Mouse (Mus musculus): ENCODE measurements around the gene Gm10643. TPM values are rescaled to one million over a fixed set of nuclear protein-coding genes. Genes with fewer than 3 reads are reported as not detected.
A peak's percentile ranks its signal among the peaks of the same experiment; 100 is the strongest.

Gene Gm10643
- polyA plus RNA-seq, 1 experiment from 2014 or later = 1.3 TPM

DNA sequence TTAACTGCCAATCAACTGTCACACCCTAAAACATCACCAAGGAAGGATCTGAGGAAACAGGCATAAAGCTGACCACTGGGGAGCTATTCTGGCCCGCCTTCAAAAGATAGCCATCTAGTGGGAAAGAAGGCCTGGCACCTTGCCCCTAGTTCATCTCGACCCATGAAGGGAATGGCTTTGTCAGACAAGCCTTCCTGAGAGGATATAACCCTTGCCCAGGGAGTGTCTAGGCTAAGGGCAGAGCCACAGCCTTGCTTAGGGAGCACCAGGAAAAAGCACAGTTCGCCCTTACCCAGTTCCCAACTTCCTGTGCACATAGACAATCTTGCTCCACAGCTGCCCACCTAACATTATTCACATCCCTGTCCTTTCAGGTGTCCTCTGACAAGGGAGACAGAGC lies 38.7 kb upstream of the Gm10643 start:
- no peak overlapping the region for H3K9ac ChIP-seq (replicated peaks; ENCODE audit: low read depth)
- H3K9me3 ChIP-seq (ENCODE audit: low read length) = no peaks in the 10 kb centered on the region
- TF ChIP-seq CTCF (IDR thresholded peaks at IDR 0.05) = no peak
- 0 out of 2 replicates have a peak, but pooled peaks cover 4% of the 10 kb centered on the region for H3K36me3 ChIP-seq (ENCODE audit: insufficient read depth, low read length)
- no peak for ATAC-seq
- H3K27me3 ChIP-seq (replicated peaks; ENCODE audit: insufficient read depth, low read length) = no peaks in the 10 kb centered on the region
- H3K27ac ChIP-seq (ENCODE audit: low read length) = peak overlapping the region; percentile 64; the same call in 1 of the 2 replicates
- H3K4me2 ChIP-seq (replicated peaks; ENCODE audit: low read depth, low read length) = peak overlapping the region; percentile 71
- H3K4me1 ChIP-seq (ENCODE audit: insufficient read depth, low read depth, low read length) = peaks cover 5% of the 10 kb centered on the region; the same call in 1 of the 2 replicates
- peak; percentile 37 for DNase-seq (ENCODE audit: low spot score)
- WGBS = 39% methylated on average over 3 of the region's 3 CpGs
- peak overlapping the region; percentile 74 for H3K4me3 ChIP-seq (ENCODE audit: low read depth, low read length)

DNA sequence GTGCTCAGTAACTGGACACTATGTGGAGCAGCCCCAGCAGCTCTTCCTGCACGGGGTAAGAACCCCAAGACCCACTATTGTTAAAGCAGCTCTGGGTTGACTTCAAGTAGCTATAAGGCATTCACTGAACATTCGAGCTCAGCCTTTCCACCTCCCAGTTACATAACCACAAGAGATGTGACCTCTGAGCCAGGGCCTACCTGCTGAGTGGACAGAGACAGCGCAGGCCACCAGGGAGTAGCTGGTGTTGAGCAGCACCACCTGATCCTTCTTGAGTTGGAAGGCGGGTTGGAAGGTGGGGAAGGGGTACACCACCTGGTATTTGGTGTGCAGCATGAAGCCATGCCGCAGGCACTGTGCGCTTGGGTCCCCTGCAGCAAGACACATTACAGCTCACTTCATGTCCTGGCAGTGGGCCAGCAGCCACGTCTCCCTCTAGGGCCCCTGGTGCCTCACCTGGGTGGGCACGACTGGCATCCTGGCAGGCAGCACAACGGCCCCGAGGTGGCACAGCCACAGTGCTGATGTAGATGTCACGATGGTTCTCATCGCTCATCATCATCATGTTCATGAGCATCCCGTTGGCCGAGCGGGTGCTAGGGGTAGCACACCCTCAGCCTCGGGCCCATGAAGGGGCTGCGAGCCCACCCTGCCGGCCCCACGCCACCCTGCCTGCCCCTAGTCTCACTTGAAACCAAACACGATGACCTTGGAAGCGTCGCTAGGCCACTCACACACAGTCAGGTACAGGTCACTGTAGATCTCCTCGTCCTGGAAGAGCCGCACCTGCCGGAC lies 36.7 kb upstream of the Gm10643 start:
- no peak for TF ChIP-seq EP300 (IDR thresholded peaks at IDR 0.05)
- no peak for TF ChIP-seq CTCF (IDR thresholded peaks at IDR 0.05)
- Histone ChIP-seq H3K27ac (ENCODE audit: low read length) (no peak overlapping the region), H3K4me2 (replicated peaks; ENCODE audit: low read depth, low read length) (no peak overlapping the region), H3K27me3 (replicated peaks; ENCODE audit: insufficient read depth, low read length) (no peaks in the 10 kb centered on the region), H3K9me3 (ENCODE audit: low read length) (no peaks in the 10 kb centered on the region), H3K36me3 (ENCODE audit: insufficient read depth, low read length) (peaks cover 17% of the 10 kb centered on the region; the same call in 1 of the 2 replicates), H3K4me3 (ENCODE audit: low read depth, low read length) (no peak overlapping the region), H3K4me1 (ENCODE audit: insufficient read depth, low read depth, low read length) (peaks cover 5% of the 10 kb centered on the region; the same call in 1 of the 2 replicates), H3K9ac (replicated peaks; ENCODE audit: low read depth) (no peak overlapping the region)
- no peak for ATAC-seq
- no peak for DNase-seq (ENCODE audit: low spot score)
- 85% methylated on average over 25 of the region's 25 CpGs for WGBS

DNA sequence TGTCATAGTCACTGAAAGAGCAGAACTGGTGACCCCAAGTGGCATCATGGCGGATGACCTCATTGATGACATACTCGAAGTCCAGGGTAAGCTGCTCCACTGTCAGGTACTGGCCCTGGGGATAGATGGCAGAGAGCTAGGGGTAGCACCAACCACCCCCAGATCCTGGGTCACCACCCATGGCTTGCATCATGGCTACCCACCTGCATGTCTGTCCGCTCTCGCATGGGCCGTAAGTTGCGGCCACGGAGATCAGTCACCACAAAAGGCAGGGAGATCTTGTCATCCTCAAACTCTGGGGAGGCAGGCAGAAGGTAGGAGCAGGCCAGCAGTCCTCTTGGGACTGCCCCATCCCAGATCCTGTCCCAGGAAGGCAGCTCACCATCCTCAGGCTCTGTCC lies 33.4 kb upstream of the Gm10643 start:
- WGBS = 96% methylated on average over 7 of the region's 7 CpGs
- Histone ChIP-seq H3K9ac (replicated peaks; ENCODE audit: low read depth) (no peak overlapping the region), H3K4me3 (ENCODE audit: low read depth, low read length) (no peak overlapping the region), H3K4me1 (ENCODE audit: insufficient read depth, low read depth, low read length) (no peaks in the 10 kb centered on the region), H3K27ac (ENCODE audit: low read length) (no peak overlapping the region), H3K27me3 (replicated peaks; ENCODE audit: insufficient read depth, low read length) (no peaks in the 10 kb centered on the region), H3K36me3 (ENCODE audit: insufficient read depth, low read length) (peaks cover 29% of the 10 kb centered on the region; the same call in 1 of the 2 replicates), H3K9me3 (ENCODE audit: low read length) (no peaks in the 10 kb centered on the region), H3K4me2 (replicated peaks; ENCODE audit: low read depth, low read length) (no peak overlapping the region)
- TF ChIP-seq EP300 (IDR thresholded peaks at IDR 0.05) = no peak
- no peak for TF ChIP-seq CTCF (IDR thresholded peaks at IDR 0.05)
- no peak for DNase-seq (ENCODE audit: low spot score)
- no peak for ATAC-seq

DNA sequence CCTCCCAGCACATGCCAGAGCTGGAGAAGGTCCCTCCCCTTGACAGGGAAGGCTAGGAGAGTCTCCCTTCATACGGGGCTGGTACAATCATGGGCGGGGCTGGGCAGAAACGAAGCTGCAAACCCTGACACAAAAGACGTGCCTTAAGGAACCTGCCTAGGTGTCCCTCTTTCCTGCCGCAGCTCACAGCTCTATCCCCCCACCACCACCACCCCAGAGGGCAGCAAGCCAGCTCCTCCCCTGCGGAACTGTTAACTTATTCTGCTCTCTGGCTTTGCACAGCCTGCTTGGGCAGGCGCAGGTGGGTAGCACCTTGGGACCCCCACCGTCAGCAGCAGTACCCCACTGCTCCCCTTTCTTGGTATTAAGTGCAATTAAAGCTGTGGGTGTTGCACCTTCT lies 31.1 kb upstream of the Gm10643 start:
- Histone ChIP-seq H3K9ac (replicated peaks; ENCODE audit: low read depth) (no peak overlapping the region), H3K36me3 (ENCODE audit: insufficient read depth, low read length) (peaks cover 32% of the 10 kb centered on the region; the same call in 1 of the 2 replicates), H3K4me1 (ENCODE audit: insufficient read depth, low read depth, low read length) (no peaks in the 10 kb centered on the region), H3K27me3 (replicated peaks; ENCODE audit: insufficient read depth, low read length) (no peaks in the 10 kb centered on the region), H3K4me3 (ENCODE audit: low read depth, low read length) (no peak overlapping the region), H3K9me3 (ENCODE audit: low read length) (no peaks in the 10 kb centered on the region), H3K27ac (ENCODE audit: low read length) (no peak overlapping the region), H3K4me2 (replicated peaks; ENCODE audit: low read depth, low read length) (no peak overlapping the region)
- 62% methylated on average over 8 of the region's 8 CpGs for WGBS
- ATAC-seq = no peak
- no peak for DNase-seq (ENCODE audit: low spot score)
- no peak for TF ChIP-seq CTCF (IDR thresholded peaks at IDR 0.05)
- no peak for TF ChIP-seq EP300 (IDR thresholded peaks at IDR 0.05)

DNA sequence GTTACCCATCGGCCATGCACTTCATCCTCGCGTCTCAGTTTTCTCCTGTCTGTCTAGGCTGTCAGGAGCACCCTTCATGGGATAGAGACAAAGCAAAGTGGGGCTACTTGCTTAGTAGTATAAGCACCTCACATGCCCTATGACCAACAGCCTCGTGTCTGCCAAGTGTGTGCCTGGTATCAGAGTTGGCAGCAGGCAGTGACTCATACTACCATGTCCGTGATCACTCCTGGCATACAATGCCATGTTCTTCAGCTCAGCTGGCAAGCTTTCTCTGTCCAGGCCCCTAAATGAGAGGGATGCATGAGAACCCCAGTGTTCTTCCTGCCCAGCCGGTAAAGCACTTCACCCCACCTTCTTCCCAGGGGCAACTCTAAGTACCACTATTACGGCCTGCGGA lies 25.6 kb upstream of the Gm10643 start:
- Histone ChIP-seq H3K9ac (replicated peaks; ENCODE audit: low read depth) (no peak overlapping the region), H3K4me2 (replicated peaks; ENCODE audit: low read depth, low read length) (no peak overlapping the region), H3K9me3 (ENCODE audit: low read length) (no peaks in the 10 kb centered on the region), H3K4me1 (ENCODE audit: insufficient read depth, low read depth, low read length) (no peaks in the 10 kb centered on the region), H3K36me3 (ENCODE audit: insufficient read depth, low read length) (peaks cover 20% of the 10 kb centered on the region; the same call in 1 of the 2 replicates), H3K27ac (ENCODE audit: low read length) (no peak overlapping the region), H3K27me3 (replicated peaks; ENCODE audit: insufficient read depth, low read length) (no peaks in the 10 kb centered on the region), H3K4me3 (ENCODE audit: low read depth, low read length) (no peak overlapping the region)
- TF ChIP-seq CTCF (IDR thresholded peaks at IDR 0.05) (no peak), EP300 (IDR thresholded peaks at IDR 0.05) (no peak)
- DNase-seq (ENCODE audit: low spot score) = no peak
- WGBS = 84% methylated on average over 8 of the region's 8 CpGs
- ATAC-seq = no peak

DNA sequence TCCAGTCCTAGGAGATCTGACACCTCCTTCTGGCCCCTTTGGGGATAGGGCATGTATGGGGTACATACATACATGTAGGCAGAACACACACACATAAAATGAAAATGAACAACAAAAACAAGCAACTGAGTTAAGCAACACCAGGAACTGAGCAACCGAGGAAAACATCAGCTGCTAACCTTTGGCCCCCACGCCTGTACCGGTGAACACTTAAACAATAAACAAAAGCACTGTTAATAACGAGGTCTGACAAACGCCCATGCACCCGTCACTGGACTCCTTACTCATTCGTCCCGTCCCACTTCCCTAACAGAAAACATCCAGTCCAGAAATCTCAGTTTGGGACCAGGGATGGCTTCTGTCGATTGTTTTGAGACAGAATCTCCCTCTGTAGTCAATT lies 24.3 kb upstream of the Gm10643 start:
- H3K27me3 ChIP-seq (replicated peaks; ENCODE audit: insufficient read depth, low read length) = no peaks in the 10 kb centered on the region
- no peak for ATAC-seq
- no peak overlapping the region for H3K27ac ChIP-seq (ENCODE audit: low read length)
- H3K4me3 ChIP-seq (ENCODE audit: low read depth, low read length) = no peak overlapping the region
- no peak overlapping the region for H3K9ac ChIP-seq (replicated peaks; ENCODE audit: low read depth)
- no peak for TF ChIP-seq EP300 (IDR thresholded peaks at IDR 0.05)
- TF ChIP-seq CTCF (IDR thresholded peaks at IDR 0.05) = no peak
- no peaks in the 10 kb centered on the region for H3K4me1 ChIP-seq (ENCODE audit: insufficient read depth, low read depth, low read length)
- DNase-seq (ENCODE audit: low spot score) = no peak
- H3K9me3 ChIP-seq (ENCODE audit: low read length) = no peaks in the 10 kb centered on the region
- no peak overlapping the region for H3K4me2 ChIP-seq (replicated peaks; ENCODE audit: low read depth, low read length)
- peaks cover 23% of the 10 kb centered on the region; the same call in 1 of the 2 replicates for H3K36me3 ChIP-seq (ENCODE audit: insufficient read depth, low read length)
- 59% methylated on average over 9 of the region's 9 CpGs for WGBS

All from lung, postnatal 0 days (tissue).